Mouse (Mus musculus): ENCODE measurements at regions not wholly inside any gene's neighbourhood (a gene's known extent, or its start where the extent isn't known, plus 50 kb on each side); places are given as distances from the start of the nearest gene placed in this dataset.

DNA sequence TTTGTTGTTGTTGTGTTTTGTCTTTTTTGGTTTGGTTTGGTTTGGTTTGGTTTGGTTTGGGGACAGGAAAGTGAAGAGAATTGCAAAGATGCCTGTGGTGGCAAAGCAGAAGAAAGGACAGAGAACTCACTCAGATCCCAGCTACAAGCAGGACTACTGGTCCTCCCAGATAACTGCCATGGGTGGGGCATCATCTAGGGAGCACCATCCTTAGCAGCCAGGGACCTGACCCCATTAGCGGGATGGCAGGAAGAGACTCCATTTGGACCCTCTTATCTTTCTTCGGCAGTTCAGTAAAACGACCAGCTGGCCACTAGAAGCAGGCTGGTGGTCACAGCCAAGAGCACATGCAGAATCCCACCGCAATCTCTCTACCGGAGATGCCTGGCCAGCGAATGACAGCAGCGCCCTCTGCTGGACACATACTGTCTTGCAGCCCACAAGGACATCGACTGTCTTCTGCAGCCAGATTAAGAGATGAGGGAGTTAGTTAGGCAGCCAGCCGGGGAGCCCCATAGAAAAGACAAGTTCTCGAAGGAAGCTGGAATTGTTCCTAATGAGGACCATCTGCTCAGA lies 119.8 kb downstream of the Gm9195 start:
- peak; percentile 39 for DNase-seq (ENCODE audit: extremely low spot score, low read depth, low spot score)

DNA sequence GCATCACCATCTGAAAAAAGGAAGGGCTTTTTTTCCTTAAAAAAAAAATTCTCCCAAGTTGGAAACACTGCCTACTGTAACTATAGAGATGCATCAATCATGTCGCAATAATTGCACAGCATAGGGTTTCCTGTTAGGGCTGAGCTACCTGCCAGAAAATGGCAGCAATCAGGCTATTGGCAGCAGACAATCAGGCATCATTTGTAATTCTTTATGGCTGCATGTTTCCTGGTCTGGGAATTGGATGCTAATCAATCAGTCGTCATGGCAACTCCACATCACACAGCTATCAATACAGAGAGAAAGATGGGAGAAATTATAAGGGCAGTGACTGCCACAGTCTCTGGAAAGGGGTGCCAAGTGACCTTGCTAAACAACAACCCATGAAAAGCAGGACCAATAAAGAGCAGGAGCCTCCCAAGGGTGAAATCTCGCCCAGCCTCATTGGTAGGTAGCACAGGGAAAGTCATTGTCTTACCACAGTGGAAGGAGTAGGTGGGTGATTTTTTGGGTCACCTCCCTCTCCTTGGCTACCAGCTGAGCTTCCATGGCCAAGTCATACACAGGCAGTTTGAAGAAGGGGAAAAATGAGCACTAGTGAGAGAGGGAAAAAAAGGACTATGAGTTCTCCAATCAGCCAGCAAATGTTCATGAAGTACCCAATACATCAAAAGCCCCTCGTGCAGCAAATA lies 130.7 kb downstream of the Gm9195 start:
- DNase-seq (ENCODE audit: extremely low spot score, low read depth, low spot score), result no peak

GRCm38 (mm10) chr14:72360181-72360580 lies 131.5 kb downstream of the Gm9195 start:
- no peak for DNase-seq (ENCODE audit: extremely low spot score, low read depth, low spot score)

DNA sequence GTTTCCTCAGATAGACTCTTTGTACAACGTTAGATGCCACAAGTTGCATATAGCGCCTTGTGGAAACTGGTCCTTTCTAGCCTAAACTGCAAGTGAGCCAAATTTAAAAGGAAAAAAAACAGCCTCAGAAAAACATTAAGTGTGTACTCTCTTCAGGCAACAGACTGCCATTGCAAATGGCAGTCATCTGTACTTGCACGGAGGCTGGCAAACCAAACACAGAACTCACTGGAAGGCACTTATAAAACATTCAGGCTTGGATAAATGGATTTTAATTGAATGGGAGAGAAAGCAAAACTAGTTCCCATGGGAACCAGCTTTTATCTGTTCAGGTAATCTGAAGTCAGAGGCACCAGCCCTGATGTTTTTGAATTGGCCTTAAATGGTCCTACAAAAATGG lies 133.7 kb downstream of the Gm9195 start:
- no peak for DNase-seq (ENCODE audit: extremely low spot score, low read depth, low spot score)

GRCm38 (mm10) chr14:72342181-72342580 lies 149.5 kb downstream of the Gm9195 start:
- no peak for DNase-seq (ENCODE audit: extremely low spot score, low read depth, low spot score)

DNA sequence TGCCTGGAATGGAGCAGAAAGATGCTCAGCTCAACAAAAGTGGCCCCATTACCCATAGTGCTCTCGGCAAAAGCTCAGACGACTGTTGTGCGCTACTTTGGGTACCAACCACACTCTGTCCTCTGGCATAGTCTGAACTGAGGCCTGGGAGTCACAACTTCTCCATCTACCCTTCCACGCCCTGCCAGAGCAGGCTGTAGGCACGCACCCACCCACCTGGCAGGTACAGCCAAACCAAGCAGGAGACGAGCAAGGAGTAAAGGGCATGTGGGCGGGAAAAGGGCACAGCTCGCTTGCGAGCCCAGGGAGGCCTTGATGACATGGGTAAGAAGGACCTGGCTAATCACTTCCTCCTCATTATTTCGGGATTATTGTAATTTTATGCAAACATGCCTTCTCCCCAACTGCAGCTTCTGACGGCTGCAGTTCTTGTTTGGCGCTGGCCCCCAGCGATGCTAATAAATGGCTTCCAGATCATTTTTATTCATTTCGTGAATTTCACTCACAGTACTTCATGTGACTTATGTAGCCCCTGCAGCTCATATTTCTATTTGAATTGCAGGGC lies 150.0 kb downstream of the Gm9195 start:
- no peak for DNase-seq (ENCODE audit: extremely low spot score, low read depth, low spot score)

GRCm38 (mm10) chr14:72338046-72338445 lies 153.6 kb downstream of the Gm9195 start:
- DNase-seq (ENCODE audit: extremely low spot score, low read depth, low spot score), result no peak

DNA sequence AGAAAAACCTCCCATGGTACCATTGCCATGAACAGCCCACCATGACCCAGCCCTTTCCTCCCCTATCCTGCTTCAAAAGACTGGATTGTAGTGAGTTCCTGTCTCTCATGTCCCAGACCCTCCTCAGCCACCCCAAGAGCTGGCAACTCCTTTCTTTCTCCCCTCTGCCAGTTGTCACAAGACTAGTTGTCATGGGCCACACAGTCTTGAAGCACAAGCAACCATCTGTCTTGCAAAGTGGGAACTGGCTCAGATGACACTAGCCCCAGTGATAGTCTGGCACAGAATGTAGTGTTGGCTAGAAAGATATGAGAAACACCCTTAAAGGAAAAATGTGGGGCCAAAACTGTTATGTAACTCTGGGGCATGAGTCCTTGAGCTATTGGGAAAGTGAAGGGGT lies 187.8 kb downstream of the Gm9195 start:
- DNase-seq (ENCODE audit: extremely low spot score, low read depth, low spot score), result no peak

- DNase-seq (ENCODE audit: extremely low spot score, low read depth, low spot score), result peak; percentile 22
Measured at GRCm38 (mm10) chr14:72300026-72300425, 191.6 kb downstream of the Gm9195 start.

GRCm38 (mm10) chr14:72294631-72295030 lies 197.0 kb downstream of the Gm9195 start:
- no peak for DNase-seq (ENCODE audit: extremely low spot score, low read depth, low spot score)

DNA sequence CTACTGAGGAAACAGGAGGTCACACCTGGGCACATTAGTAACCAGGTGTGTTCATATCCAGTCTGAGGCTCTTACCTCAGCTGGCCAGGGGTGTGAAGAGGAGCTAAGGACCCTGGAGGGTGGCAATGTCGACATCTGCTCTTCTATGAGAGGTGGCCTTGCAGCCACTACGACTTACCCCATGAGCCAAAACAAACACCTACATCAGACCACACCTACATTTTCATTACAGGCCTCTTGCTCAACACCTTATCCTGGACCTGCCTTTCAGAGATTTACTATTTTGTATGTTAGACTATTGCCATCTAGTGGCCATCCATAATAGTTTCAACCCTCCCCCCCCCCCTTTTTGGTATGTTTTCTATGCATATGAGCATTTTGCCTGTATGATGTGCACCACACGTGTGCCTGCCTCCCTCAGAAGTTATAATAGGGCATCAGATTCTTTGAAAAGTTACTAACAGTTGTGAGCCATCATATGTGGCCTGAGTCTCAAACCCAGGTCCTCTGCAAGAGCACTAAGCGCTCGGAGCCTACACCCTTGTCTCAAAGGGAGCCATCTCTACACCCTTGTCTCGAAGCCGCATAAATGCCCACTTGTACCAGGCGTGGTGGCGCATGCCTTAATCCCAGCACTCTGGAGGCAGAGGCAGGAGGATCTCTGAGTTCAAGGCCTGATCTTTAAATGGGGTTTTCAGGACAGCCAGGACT lies 197.8 kb downstream of the Gm9195 start:
- DNase-seq (ENCODE audit: extremely low spot score, low read depth, low spot score), result no peak

DNA sequence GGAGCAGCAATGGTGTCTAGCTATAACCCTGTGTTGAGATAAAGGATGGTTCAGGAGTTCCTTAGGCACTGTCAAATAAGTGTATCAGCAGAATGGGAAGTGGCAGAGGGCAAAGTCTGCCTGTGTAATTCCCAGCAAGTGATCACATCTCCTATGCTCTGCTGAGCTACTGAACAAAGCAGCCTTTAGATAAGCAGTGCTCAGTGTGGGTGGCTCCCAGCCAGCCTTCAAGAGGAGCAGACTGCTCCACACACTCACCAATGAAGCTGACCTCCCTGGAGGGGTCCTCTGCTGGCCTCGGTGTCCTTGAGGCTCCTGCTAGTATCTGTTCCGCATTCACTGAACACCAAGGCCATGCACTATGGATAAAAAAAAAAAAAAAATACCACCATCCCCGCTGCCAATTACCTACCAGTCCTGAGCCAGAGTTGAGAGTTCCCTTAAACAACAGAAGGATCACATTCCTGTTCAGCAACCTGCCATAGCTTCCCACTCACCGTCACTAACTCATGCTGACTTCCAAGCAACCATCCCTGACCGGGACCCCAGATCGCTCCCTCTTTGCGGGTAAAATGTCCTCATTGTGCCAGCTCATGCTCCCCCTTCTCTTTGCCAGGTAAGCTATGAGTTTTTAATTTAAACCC lies 198.9 kb downstream of the Gm9195 start:
- no peak for DNase-seq (ENCODE audit: extremely low spot score, low read depth, low spot score)

GRCm38 (mm10) chr14:72277309-72277708 lies 214.3 kb downstream of the Gm9195 start:
- DNase-seq (ENCODE audit: extremely low spot score, low read depth, low spot score), result no peak

GRCm38 (mm10) chr14:72259255-72259654 lies 232.4 kb downstream of the Gm9195 start:
- no peak for DNase-seq (ENCODE audit: extremely low spot score, low read depth, low spot score)

GRCm38 (mm10) chr14:72241872-72242271 lies 249.8 kb downstream of the Gm9195 start:
- DNase-seq (ENCODE audit: extremely low spot score, low read depth, low spot score), result no peak

GRCm38 (mm10) chr14:72240272-72240671 lies 251.4 kb downstream of the Gm9195 start:
- no peak for DNase-seq (ENCODE audit: extremely low spot score, low read depth, low spot score)

DNA sequence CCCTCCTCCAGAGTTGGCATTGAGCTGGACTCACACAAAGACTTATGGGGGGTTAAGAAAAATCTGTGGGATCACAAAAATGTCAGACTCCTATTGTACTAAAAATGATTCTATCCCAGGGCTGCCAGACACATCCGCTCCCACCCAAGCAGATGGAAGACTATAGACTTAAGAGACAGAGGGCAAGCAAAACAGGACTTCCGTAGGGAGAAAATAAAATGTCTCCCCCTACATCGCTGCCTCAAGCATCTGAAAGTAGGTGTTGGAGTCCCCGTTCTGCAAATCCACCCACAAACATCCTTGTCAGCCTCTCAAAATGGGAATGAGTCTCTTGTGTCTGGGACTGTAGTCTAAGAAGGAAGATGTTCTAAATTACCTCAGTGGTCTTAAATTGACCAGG lies 253.3 kb downstream of the Gm9195 start:
- no peak for DNase-seq (ENCODE audit: extremely low spot score, low read depth, low spot score)

- no peak for DNase-seq (ENCODE audit: extremely low spot score, low read depth, low spot score)
Measured at GRCm38 (mm10) chr14:72234234-72235075, 257.2 kb downstream of the Gm9195 start.

DNA sequence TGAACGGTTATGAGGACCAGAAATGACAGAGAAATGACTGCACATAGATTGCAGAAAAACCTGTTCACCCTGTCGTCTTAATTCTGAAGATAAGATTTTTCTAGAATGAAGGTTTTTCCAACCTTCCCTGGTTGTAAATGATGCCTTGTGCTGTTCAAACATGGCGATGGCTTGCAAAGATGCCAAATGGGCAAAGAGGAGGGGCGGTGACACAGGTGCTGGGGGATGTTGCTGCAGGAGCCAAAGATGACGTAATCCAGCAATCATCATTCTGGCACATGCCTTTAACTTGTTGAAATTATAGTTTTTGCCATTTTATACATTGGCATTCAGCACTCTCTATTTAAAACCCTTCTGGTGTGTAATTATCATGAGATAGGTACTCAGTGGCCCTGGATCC lies 263.8 kb downstream of the Gm9195 start:
- DNase-seq (ENCODE audit: extremely low spot score, low read depth, low spot score), result no peak

- no peak for DNase-seq (ENCODE audit: extremely low spot score, low read depth, low spot score)
Measured at GRCm38 (mm10) chr14:72227441-72227840, 264.2 kb downstream of the Gm9195 start.

GRCm38 (mm10) chr14:72226946-72227345 lies 264.7 kb downstream of the Gm9195 start:
- no peak for DNase-seq (ENCODE audit: extremely low spot score, low read depth, low spot score)

Measured in hindlimb bud, embryonic 11.5 days (tissue).